Mouse (Mus musculus): Measurements from ENCODE around the gene Dnaja3. TPM values are rescaled to one million over a fixed set of nuclear protein-coding genes. Genes with fewer than 3 reads are reported as not detected.

Dnaja3 gene
- total and polyA plus RNA-seq, 2 experiments from 2014 or later: 49.6 to 52.9 TPM

GRCm38 (mm10) chr16:4614639-4615038, 25.1 kb upstream of the Dnaja3 start:
- DNase-seq (ENCODE audit: low spot score) (no peak), ATAC-seq (no peak)
- 0 out of 2 replicates have a peak, but pooled peaks have one; percentile 7 for TF ChIP-seq CTCF (IDR thresholded peaks at IDR 0.05; ENCODE audit: low read depth)
- Histone ChIP-seq H3K27me3 (ENCODE audit: insufficient read depth, low read length) (no peaks in the 10 kb centered on the region), H3K27ac (no peak overlapping the region), H3K9ac (replicated peaks; ENCODE audit: low read length) (no peak overlapping the region), H3K36me3 (ENCODE audit: insufficient read depth, low read length) (peaks cover 39% of the 10 kb centered on the region), H3K9me3 (ENCODE audit: low read length) (no peaks in the 10 kb centered on the region), H3K4me1 (ENCODE audit: insufficient read depth, low read length) (no peaks in the 10 kb centered on the region), H3K4me2 (ENCODE audit: low read depth, low read length) (no peak overlapping the region), H3K4me3 (ENCODE audit: low read length) (no peak overlapping the region)
- 89% methylated on average over 3 of the region's 3 CpGs for WGBS

- ATAC-seq (no peak), DNase-seq (ENCODE audit: low spot score) (no peak)
- no peak overlapping the region for H3K4me2 ChIP-seq (ENCODE audit: low read depth, low read length)
- WGBS: 87% methylated on average over 1 of the region's 1 CpGs
- no peaks in the 10 kb centered on the region for H3K27me3 ChIP-seq (ENCODE audit: insufficient read depth, low read length)
- no peak overlapping the region for H3K27ac ChIP-seq
- H3K9ac ChIP-seq (replicated peaks; ENCODE audit: low read length): no peak overlapping the region
- no peak for TF ChIP-seq CTCF (IDR thresholded peaks at IDR 0.05; ENCODE audit: low read depth)
- H3K4me3 ChIP-seq (ENCODE audit: low read length): no peak overlapping the region
- no peaks in the 10 kb centered on the region for H3K9me3 ChIP-seq (ENCODE audit: low read length)
- no peaks in the 10 kb centered on the region for H3K4me1 ChIP-seq (ENCODE audit: insufficient read depth, low read length)
- peaks cover 39% of the 10 kb centered on the region for H3K36me3 ChIP-seq (ENCODE audit: insufficient read depth, low read length)
These were observed 24.5 kb upstream of the Dnaja3 start for GRCm38 (mm10) chr16:4615297-4615696.

- no peak for ATAC-seq
- DNase-seq (ENCODE audit: low spot score): no peak
- H3K27me3 ChIP-seq (ENCODE audit: insufficient read depth, low read length): no peaks in the 10 kb centered on the region
- H3K4me2 ChIP-seq (ENCODE audit: low read depth, low read length): no peak overlapping the region
- no peak overlapping the region for H3K9ac ChIP-seq (replicated peaks; ENCODE audit: low read length)
- no peaks in the 10 kb centered on the region for H3K9me3 ChIP-seq (ENCODE audit: low read length)
- H3K4me3 ChIP-seq (ENCODE audit: low read length): no peak overlapping the region
- no peak overlapping the region for H3K27ac ChIP-seq
- H3K4me1 ChIP-seq (ENCODE audit: insufficient read depth, low read length): no peaks in the 10 kb centered on the region
- H3K36me3 ChIP-seq (ENCODE audit: insufficient read depth, low read length): peaks cover 26% of the 10 kb centered on the region
- WGBS: 83% methylated on average over 4 of the region's 4 CpGs
- no peak for TF ChIP-seq CTCF (IDR thresholded peaks at IDR 0.05; ENCODE audit: low read depth)
These were observed 23.0 kb upstream of the Dnaja3 start for GRCm38 (mm10) chr16:4616829-4617228.

- no peak for TF ChIP-seq CTCF (IDR thresholded peaks at IDR 0.05; ENCODE audit: low read depth)
- WGBS: 15% methylated on average over 9 of the region's 9 CpGs
- peaks cover 14% of the 10 kb centered on the region for H3K4me1 ChIP-seq (ENCODE audit: insufficient read depth, low read length)
- ATAC-seq (no peak), DNase-seq (ENCODE audit: low spot score) (no peak)
- H3K4me2 ChIP-seq (ENCODE audit: low read depth, low read length): peak overlapping the region; percentile 83
- H3K27me3 ChIP-seq (ENCODE audit: insufficient read depth, low read length): no peaks in the 10 kb centered on the region
- no peaks in the 10 kb centered on the region for H3K9me3 ChIP-seq (ENCODE audit: low read length)
- H3K36me3 ChIP-seq (ENCODE audit: insufficient read depth, low read length): peaks cover 23% of the 10 kb centered on the region
- H3K27ac ChIP-seq: peak overlapping the region; percentile 93
- H3K4me3 ChIP-seq (ENCODE audit: low read length): peak overlapping the region; percentile 73
- H3K9ac ChIP-seq (replicated peaks; ENCODE audit: low read length): peak overlapping the region; percentile 84
These were observed 15.7 kb upstream of the Dnaja3 start for GRCm38 (mm10) chr16:4624074-4624473.

- Histone ChIP-seq H3K36me3 (ENCODE audit: insufficient read depth, low read length) (peaks cover 27% of the 10 kb centered on the region), H3K27ac (peak within 1 kb of the TSS; percentile 93), H3K4me3 (ENCODE audit: low read length) (peak within 1 kb of the TSS; percentile 73), H3K9me3 (ENCODE audit: low read length) (no peaks in the 10 kb centered on the region), H3K27me3 (ENCODE audit: insufficient read depth, low read length) (no peaks in the 10 kb centered on the region), H3K9ac (replicated peaks; ENCODE audit: low read length) (peak within 1 kb of the TSS; percentile 84), H3K4me2 (ENCODE audit: low read depth, low read length) (peak within 1 kb of the TSS; percentile 83), H3K4me1 (ENCODE audit: insufficient read depth, low read length) (peaks cover 14% of the 10 kb centered on the region)
- under 1% methylated on average over 56 of the region's 56 CpGs for WGBS
- ATAC-seq (peak; percentile 93), DNase-seq (ENCODE audit: low spot score) (peak; percentile 97)
- 0 out of 2 replicates have a peak, but pooled peaks have one; percentile 1 for TF ChIP-seq CTCF (IDR thresholded peaks at IDR 0.05; ENCODE audit: low read depth)
These were observed 15.2 kb upstream of the Dnaja3 start, which contains the start of gene Pam16 for GRCm38 (mm10) chr16:4624481-4625110. Gene Pam16 (minus strand): TSS chr16:4624988.

- Histone ChIP-seq H3K36me3 (ENCODE audit: insufficient read depth, low read length) (peaks cover 29% of the 10 kb centered on the region), H3K9ac (replicated peaks; ENCODE audit: low read length) (no peak overlapping the region), H3K27me3 (ENCODE audit: insufficient read depth, low read length) (no peaks in the 10 kb centered on the region), H3K4me2 (ENCODE audit: low read depth, low read length) (no peak overlapping the region), H3K4me1 (ENCODE audit: insufficient read depth, low read length) (peaks cover 14% of the 10 kb centered on the region), H3K27ac (no peak overlapping the region), H3K4me3 (ENCODE audit: low read length) (no peak overlapping the region), H3K9me3 (ENCODE audit: low read length) (no peaks in the 10 kb centered on the region)
- 91% methylated on average over 6 of the region's 6 CpGs for WGBS
- ATAC-seq (no peak), DNase-seq (ENCODE audit: low spot score) (no peak)
- TF ChIP-seq CTCF (IDR thresholded peaks at IDR 0.05; ENCODE audit: low read depth): no peak
These were observed 12.7 kb upstream of the Dnaja3 start for GRCm38 (mm10) chr16:4627105-4627504.

GRCm38 (mm10) chr16:4628898-4629419, 10.8 kb upstream of the Dnaja3 start:
- Histone ChIP-seq H3K9ac (replicated peaks; ENCODE audit: low read length) (no peak overlapping the region), H3K27me3 (ENCODE audit: insufficient read depth, low read length) (no peaks in the 10 kb centered on the region), H3K4me2 (ENCODE audit: low read depth, low read length) (no peak overlapping the region), H3K4me3 (ENCODE audit: low read length) (no peak overlapping the region), H3K9me3 (ENCODE audit: low read length) (no peaks in the 10 kb centered on the region), H3K27ac (no peak overlapping the region), H3K36me3 (ENCODE audit: insufficient read depth, low read length) (peaks cover 29% of the 10 kb centered on the region), H3K4me1 (ENCODE audit: insufficient read depth, low read length) (0 out of 2 replicates have a peak, but pooled peaks cover under 1% of the 10 kb centered on the region)
- no peak for ATAC-seq
- TF ChIP-seq CTCF (IDR thresholded peaks at IDR 0.05; ENCODE audit: low read depth): no peak
- DNase-seq (ENCODE audit: low spot score): no peak
- WGBS: 97% methylated on average over 9 of the region's 9 CpGs

Data from hindbrain, postnatal 0 days (tissue).